Mouse (Mus musculus) lung, postnatal 0 days (tissue): ENCODE measurements around the gene Primpol. TPM values are rescaled to one million over a fixed set of nuclear protein-coding genes. Genes with fewer than 3 reads are reported as not detected.

ENCODE experiments used
- ATAC-seq: fragments of 200-750 bp; cut with Nextera tagmentation; 2 replicates; pipeline ENCODE4 v1.8.0; 2017; ENCODE audit warnings: moderate library complexity
- DNase-seq: peaks from one replicate; pipeline ENCODE4 v3.0.0-alpha.2; 2016; ENCODE audit warnings: low spot score
- H3K27ac ChIP-seq: fragments of 300-500 bp; sonication (generic); 2 replicates; pipeline ENCODE4 v1.5.1; 2014; ENCODE audit warnings: antibody characterized with exemption, mild to moderate bottlenecking, low read length, mixed read lengths
- H3K27me3 ChIP-seq: fragments of 300-500 bp; sonication (generic); replicated peaks from 2 replicates; pipeline ENCODE4 v1.6.1; 2014; ENCODE audit warnings: low read length, mixed read lengths; ENCODE audit not compliant: insufficient read depth
- H3K36me3 ChIP-seq: fragments of 300-500 bp; sonication (generic); 2 replicates; pipeline ENCODE4 v1.6.1; 2014; ENCODE audit warnings: low read length, mixed read lengths; ENCODE audit not compliant: insufficient read depth
- H3K4me1 ChIP-seq: fragments of 300-500 bp; sonication (generic); 2 replicates; pipeline ENCODE4 v1.6.1; 2014; ENCODE audit warnings: antibody characterized with exemption, low read depth, low read length, mixed read lengths; ENCODE audit not compliant: insufficient read depth
- H3K4me2 ChIP-seq: fragments of 300-500 bp; sonication (generic); replicated peaks from 2 replicates; pipeline ENCODE4 v1.6.1; 2014; ENCODE audit warnings: low read depth, mild to moderate bottlenecking, low read length, moderate library complexity, mixed read lengths
- H3K4me3 ChIP-seq: fragments of 300-500 bp; sonication (generic); 2 replicates; pipeline ENCODE4 v1.5.1; 2014; ENCODE audit warnings: low read depth, low read length
- H3K9ac ChIP-seq: fragments of 300-500 bp; sonication (generic); replicated peaks from 2 replicates; pipeline ENCODE4 v1.6.1; 2014; ENCODE audit warnings: low read depth, mild to moderate bottlenecking
- H3K9me3 ChIP-seq: fragments of 300-500 bp; sonication (generic); 2 replicates; pipeline ENCODE4 v1.6.1; 2016; ENCODE audit warnings: low read length, mixed read lengths
- CTCF ChIP-seq: IDR thresholded peaks from 2 replicates; pipeline ENCODE4 v1.5.1; 2016; ENCODE audit warnings: antibody characterized with exemption, mild to moderate bottlenecking
- EP300 ChIP-seq: IDR thresholded peaks from 2 replicates; pipeline ENCODE4 v1.6.1; 2016; ENCODE audit warnings: antibody characterized with exemption, mild to moderate bottlenecking, control low read depth
- WGBS: fragments of 180-500 bp; shearing (Covaris S2); extraction: QIAGEN DNeasy Blood & Tissue Kit; methylation state at CpG from one replicate; pipeline ENCODE4 v1.1.7; 2014; 5-methylcytosine and 5-hydroxymethylcytosine counted together
- polyA plus RNA-seq: library from polyadenylated mRNA; unstranded; fragments of >200 nt; fragmentation: Nextera tagmentation; extraction: Ambion mirVana; gene quantifications from 2 replicates; pipeline ENCODE4 v1.2.1, GENCODE M21; 2015

Primpol gene
- polyA plus RNA-seq, 1 experiment from 2014 or later: 3.7 TPM

DNA sequence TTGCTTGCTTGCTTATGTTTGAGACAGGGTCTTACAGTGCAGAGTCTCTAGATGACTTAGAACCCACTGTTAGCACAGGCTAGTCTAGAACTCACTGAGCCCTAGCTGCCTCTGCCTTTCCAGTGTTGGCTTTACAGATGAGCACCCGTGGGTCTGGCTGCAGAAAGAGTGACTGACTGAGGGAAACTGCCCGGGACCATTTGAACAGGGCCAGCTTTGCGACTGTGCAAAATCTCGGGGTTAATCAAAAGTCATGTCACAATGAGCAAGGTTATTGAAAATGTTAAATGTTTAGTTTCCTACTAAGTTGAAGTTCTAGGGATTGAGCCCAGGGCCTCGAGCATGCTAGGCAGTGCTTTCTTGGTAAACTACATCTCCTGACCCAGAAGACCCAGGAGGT, 71.2 kb downstream of the Primpol start:
- no peaks in the 10 kb centered on the region for H3K9me3 ChIP-seq
- no peak overlapping the region for H3K4me3 ChIP-seq
- peaks cover 4% of the 10 kb centered on the region; the same call in 1 of the 2 replicates for H3K4me1 ChIP-seq
- 85% methylated on average over 5 of the region's 5 CpGs for WGBS
- ATAC-seq (no peak), DNase-seq (no peak)
- no peaks in the 10 kb centered on the region for H3K36me3 ChIP-seq
- H3K27me3 ChIP-seq: no peaks in the 10 kb centered on the region
- no peak overlapping the region for H3K9ac ChIP-seq
- no peak for TF ChIP-seq CTCF
- no peak for TF ChIP-seq EP300
- no peak overlapping the region for H3K27ac ChIP-seq
- H3K4me2 ChIP-seq: no peak overlapping the region

DNA sequence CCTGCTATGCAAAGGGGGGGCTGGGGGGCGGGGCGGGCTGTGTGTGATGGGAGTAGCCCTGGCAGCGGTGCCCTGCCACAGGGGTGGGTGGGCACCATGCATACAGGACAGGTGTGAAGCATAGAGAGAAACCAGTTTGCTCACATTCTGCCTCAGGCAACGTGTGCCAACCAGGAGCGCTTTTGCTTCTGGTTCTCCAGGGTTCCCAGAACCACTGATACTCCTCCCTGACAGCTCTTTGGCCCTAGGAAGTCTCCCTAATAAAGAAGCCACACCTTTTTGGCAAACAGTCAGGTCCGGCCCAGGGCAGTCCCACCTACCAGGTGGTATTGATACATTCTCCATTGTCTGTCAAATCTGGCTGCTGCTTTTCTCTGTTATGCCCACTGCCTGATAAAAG, 73.3 kb downstream of the Primpol start:
- TF ChIP-seq CTCF (no peak), EP300 (no peak)

DNA sequence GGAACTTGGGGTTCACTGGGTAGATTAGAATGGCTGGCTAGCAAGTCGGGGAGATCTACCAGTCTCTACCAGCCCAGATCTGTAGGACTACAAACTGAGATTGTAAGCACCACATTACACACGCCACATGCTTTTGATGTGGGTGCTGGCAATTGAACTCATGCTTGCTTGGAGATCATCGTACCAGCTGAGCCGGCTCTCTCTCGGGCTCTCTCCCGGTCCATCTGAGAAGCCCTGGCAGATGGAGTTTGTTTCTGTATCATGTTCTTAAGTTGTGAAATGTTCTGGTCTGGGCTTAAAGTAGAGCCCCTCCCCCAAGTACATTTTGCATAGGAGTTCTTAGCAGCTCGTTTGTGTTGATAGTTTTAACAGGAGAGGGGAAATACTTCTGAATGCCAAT, 73.8 kb downstream of the Primpol start:
- Histone ChIP-seq H3K4me1 (peaks cover 4% of the 10 kb centered on the region; the same call in 1 of the 2 replicates), H3K4me3 (no peak overlapping the region), H3K27me3 (no peaks in the 10 kb centered on the region), H3K36me3 (no peaks in the 10 kb centered on the region), H3K9me3 (no peaks in the 10 kb centered on the region), H3K27ac (no peak overlapping the region), H3K4me2 (0 out of 2 replicates have a peak overlapping the region, but pooled peaks have one; percentile 1), H3K9ac (no peak overlapping the region)
- ATAC-seq: peak; percentile 79
- TF ChIP-seq CTCF (no peak), EP300 (no peak)
- peak; percentile 95 for DNase-seq
- WGBS: 53% methylated on average over 7 of the region's 7 CpGs

More for the DNA sequence above, 73.3 kb downstream of the Primpol start:
- Histone ChIP-seq H3K4me3 (no peak overlapping the region), H3K9me3 (no peaks in the 10 kb centered on the region), H3K4me2 (0 out of 2 replicates have a peak overlapping the region, but pooled peaks have one; percentile 1), H3K27me3 (no peaks in the 10 kb centered on the region), H3K27ac (no peak overlapping the region), H3K9ac (no peak overlapping the region), H3K4me1 (peaks cover 4% of the 10 kb centered on the region; the same call in 1 of the 2 replicates), H3K36me3 (no peaks in the 10 kb centered on the region)
- ATAC-seq: no peak
- 49% methylated on average over 6 of the region's 6 CpGs for WGBS
- DNase-seq: no peak

DNA sequence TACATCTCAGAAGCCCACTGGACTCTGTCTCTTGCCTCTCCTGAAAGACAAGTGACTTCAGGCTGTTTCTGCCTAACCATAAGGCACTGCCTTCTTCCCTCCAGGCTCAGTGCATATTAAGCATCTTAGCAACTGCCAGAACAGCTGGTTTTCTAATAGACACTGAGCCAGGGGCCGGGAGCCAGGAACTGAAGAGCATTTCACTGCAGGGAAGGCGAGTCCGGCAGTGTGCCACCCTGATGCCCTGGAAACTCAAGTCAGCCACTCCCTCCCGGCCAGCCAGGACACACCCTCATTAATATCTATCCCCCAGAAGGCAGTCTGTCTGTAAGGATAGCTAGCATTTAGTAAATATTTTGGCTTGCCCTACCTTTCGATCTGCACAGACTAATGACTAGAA, 77.3 kb downstream of the Primpol start:
- no peaks in the 10 kb centered on the region for H3K9me3 ChIP-seq
- H3K4me1 ChIP-seq: no peaks in the 10 kb centered on the region
- H3K9ac ChIP-seq: no peak overlapping the region
- peaks cover 5% of the 10 kb centered on the region for H3K36me3 ChIP-seq
- TF ChIP-seq CTCF (no peak), EP300 (no peak)
- H3K4me3 ChIP-seq: no peak overlapping the region
- H3K27ac ChIP-seq: no peak overlapping the region
- ATAC-seq (peak; percentile 18; the same call in 1 of the 2 replicates), DNase-seq (peak; percentile 38)
- WGBS: 26% methylated on average over 5 of the region's 5 CpGs
- H3K27me3 ChIP-seq: no peaks in the 10 kb centered on the region
- no peak overlapping the region for H3K4me2 ChIP-seq

DNA sequence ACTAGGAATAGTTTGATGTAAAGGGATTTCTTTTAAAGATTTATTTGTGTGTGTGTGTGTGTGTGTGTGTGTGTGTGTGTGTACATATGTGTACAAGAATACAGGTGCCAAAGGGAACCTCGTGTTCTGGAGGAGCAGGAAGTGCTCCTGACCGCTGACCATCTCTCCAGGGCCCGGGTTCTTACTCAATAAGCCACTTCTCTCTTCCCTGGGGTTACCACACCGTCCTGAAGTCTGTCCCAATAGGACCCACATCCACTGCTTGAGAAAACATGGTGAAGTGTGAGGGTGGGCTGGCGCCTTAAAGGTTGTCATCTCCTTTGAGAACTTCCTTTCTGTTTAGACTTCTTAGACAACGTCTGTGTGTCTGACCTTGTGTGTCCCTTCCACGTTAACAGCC, 83.1 kb downstream of the Primpol start:
- peaks cover 8% of the 10 kb centered on the region for H3K36me3 ChIP-seq
- no peak overlapping the region for H3K9ac ChIP-seq
- ATAC-seq (peak; percentile 38; the same call in 1 of the 2 replicates), DNase-seq (peak; percentile 31)
- H3K27ac ChIP-seq: no peak overlapping the region
- H3K9me3 ChIP-seq: no peaks in the 10 kb centered on the region
- H3K4me1 ChIP-seq: no peaks in the 10 kb centered on the region
- no peak overlapping the region for H3K4me3 ChIP-seq
- H3K4me2 ChIP-seq: no peak overlapping the region
- H3K27me3 ChIP-seq: no peaks in the 10 kb centered on the region
- 80% methylated on average over 7 of the region's 7 CpGs for WGBS
- no peak for TF ChIP-seq CTCF
- TF ChIP-seq EP300: no peak

DNA sequence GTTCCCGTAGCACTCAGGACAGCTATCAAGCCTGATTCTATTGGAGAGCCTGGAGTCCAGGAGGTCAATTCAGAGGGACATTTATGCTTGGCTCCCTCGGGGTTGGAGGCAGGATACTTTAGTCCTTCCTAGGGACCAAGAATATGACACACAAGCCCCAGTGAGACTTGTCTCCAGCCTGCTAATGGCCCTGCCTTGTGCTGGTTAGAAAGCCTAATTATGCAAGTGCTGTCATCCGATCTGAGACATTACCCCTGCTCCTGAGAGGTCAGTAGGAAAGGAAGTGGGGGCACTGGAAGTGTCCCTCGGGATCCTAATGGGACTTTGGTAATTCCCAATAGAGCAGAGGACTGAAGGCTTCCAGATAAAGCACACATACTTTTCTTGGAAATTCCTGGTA, 86.5 kb downstream of the Primpol start:
- peaks cover 8% of the 10 kb centered on the region; the same call in 1 of the 2 replicates for H3K36me3 ChIP-seq
- H3K4me1 ChIP-seq: no peaks in the 10 kb centered on the region
- no peak for DNase-seq
- H3K27me3 ChIP-seq: no peaks in the 10 kb centered on the region
- H3K4me2 ChIP-seq: no peak overlapping the region
- WGBS: 48% methylated on average over 4 of the region's 4 CpGs
- H3K9ac ChIP-seq: no peak overlapping the region
- no peak for ATAC-seq
- H3K27ac ChIP-seq: no peak overlapping the region
- TF ChIP-seq CTCF (no peak), EP300 (no peak)
- no peaks in the 10 kb centered on the region for H3K9me3 ChIP-seq
- no peak overlapping the region for H3K4me3 ChIP-seq

DNA sequence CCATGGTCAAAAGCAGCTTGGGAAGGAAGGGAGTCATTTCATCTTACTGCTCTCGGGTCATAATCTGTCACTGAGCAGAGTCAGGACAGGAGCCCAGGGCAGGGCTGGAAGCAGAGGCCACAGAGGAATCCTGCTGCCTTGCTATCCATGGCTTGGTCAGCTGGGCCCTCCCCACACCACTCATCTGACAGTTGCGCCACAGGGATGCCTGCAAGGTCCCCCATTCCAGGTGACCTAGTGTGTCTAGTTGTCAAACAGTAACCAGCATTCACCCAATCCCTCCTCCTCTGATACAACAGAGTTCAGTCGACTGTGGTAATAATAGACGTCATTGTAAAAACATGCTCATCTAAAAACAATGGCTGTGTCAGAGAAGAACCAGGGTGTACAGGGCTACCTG, 87.5 kb downstream of the Primpol start:
- Histone ChIP-seq H3K9ac (no peak overlapping the region), H3K36me3 (peaks cover under 1% of the 10 kb centered on the region; the same call in 1 of the 2 replicates), H3K4me2 (no peak overlapping the region), H3K9me3 (no peaks in the 10 kb centered on the region), H3K4me1 (no peaks in the 10 kb centered on the region), H3K27ac (no peak overlapping the region), H3K4me3 (no peak overlapping the region), H3K27me3 (no peaks in the 10 kb centered on the region)
- TF ChIP-seq CTCF (no peak), EP300 (no peak)
- no peak for ATAC-seq
- whole genome bisulfite sequencing: 75% methylated on average over 4 of the region's 4 CpGs
- no peak for DNase-seq
